Mouse (Mus musculus): Measurements from ENCODE around the gene Mtx1. TPM values are rescaled to one million over a fixed set of nuclear protein-coding genes. Genes with fewer than 3 reads are reported as not detected.

Gene Mtx1
- polyA plus RNA-seq, 1 experiment from 2014 or later, result 232 TPM

- peaks cover 52% of the 10 kb centered on the region for H3K4me1 ChIP-seq (replicated peaks)
- H3K27ac ChIP-seq, result no peak overlapping the region
- H3K4me3 ChIP-seq, result 0 out of 2 replicates have a peak overlapping the region, but pooled peaks have one; percentile 20
- H3K36me3 ChIP-seq, result peaks cover 26% of the 10 kb centered on the region
- DNase-seq (ENCODE audit: low spot score), result peak; percentile 49
- H3K9me3 ChIP-seq, result no peaks in the 10 kb centered on the region
- WGBS, result 22% methylated on average over 7 of the region's 7 CpGs
- peaks cover 41% of the 10 kb centered on the region for H3K27me3 ChIP-seq (ENCODE audit: insufficient read depth, poor library complexity, severe bottlenecking)
These were observed 23.6 kb upstream of the Mtx1 start for GRCm38 (mm10) chr3:89250435-89251040.

DNA sequence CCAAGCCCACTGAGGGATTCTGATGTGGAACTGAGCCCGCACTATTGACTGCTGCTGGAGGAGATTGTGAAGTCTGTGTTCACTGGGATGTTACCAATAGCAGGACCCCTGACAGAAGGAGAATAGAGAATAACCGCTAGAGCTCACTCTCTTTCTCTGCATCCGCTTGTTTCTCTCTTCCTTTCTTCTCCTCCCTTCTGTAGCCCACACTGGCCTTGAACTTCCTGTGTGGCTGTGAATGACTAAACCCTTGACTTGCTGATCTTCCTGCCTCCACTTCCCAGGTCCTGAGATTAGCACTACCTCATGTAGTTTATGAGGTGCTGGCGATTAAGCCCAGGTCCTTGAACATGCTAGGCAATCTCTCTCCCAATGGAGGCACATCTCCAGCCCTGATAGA lies 20.6 kb upstream of the Mtx1 start:
- peaks cover 80% of the 10 kb centered on the region for H3K4me1 ChIP-seq (replicated peaks)
- 90% methylated on average over 4 of the region's 4 CpGs for whole genome bisulfite sequencing
- H3K4me3 ChIP-seq, result peak overlapping the region; percentile 82
- DNase-seq (ENCODE audit: low spot score), result no peak
- peaks cover 52% of the 10 kb centered on the region for H3K27me3 ChIP-seq (ENCODE audit: insufficient read depth, poor library complexity, severe bottlenecking)
- H3K36me3 ChIP-seq, result peaks cover 26% of the 10 kb centered on the region
- peak overlapping the region; percentile 94; the same call in 1 of the 2 replicates for H3K27ac ChIP-seq
- H3K9me3 ChIP-seq, result no peaks in the 10 kb centered on the region

- Histone ChIP-seq H3K9me3 (no peaks in the 10 kb centered on the region), H3K27ac (peak within 1 kb of the TSS; percentile 94), H3K36me3 (peaks cover 35% of the 10 kb centered on the region), H3K27me3 (ENCODE audit: insufficient read depth, poor library complexity, severe bottlenecking) (peaks cover 42% of the 10 kb centered on the region), H3K4me1 (replicated peaks) (peaks cover 78% of the 10 kb centered on the region), H3K4me3 (peak within 1 kb of the TSS; percentile 82)
- 1% methylated on average over 42 of the region's 42 CpGs for WGBS
- DNase-seq (ENCODE audit: low spot score), result peak; percentile 93
These were observed 19.6 kb upstream of the Mtx1 start, which contains the start of gene Trim46 for GRCm38 (mm10) chr3:89246261-89247100. Gene Trim46 (minus strand): TSS chr3:89246309.

DNA sequence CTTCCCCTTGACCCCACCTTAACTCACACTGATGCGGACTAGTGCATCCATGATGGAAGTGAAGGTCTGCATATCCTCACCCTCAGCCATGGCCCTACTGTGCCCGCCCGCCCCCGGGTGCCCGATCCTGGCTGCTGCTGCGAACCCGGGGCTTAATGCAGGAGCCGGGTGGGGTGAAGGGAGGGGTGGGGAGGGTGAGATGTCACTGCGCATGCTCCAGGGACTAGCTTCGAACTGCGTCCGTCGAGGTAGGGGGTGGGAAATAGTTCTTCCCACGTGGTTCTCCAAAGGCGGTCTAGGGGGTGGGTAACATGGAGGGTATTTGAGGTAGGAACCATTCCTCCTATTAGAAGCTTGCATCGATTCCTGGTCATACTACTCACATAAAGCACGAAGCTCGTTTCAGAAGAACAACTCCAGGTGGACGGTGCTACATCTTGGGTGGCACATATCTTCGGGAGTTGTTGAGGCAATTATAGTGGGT lies 18.8 kb upstream of the Mtx1 start, which contains the start of gene Krtcap2:
Gene Krtcap2, plus strand, starts transcription at position 279 of the 484 bp plus-strand sequence.
- H3K4me3 ChIP-seq, result peak within 1 kb of the TSS; percentile 82
- peaks cover 36% of the 10 kb centered on the region for H3K27me3 ChIP-seq (ENCODE audit: insufficient read depth, poor library complexity, severe bottlenecking)
- peak within 1 kb of the TSS; percentile 94 for H3K27ac ChIP-seq
- H3K9me3 ChIP-seq, result no peaks in the 10 kb centered on the region
- DNase-seq (ENCODE audit: low spot score), result peak; percentile 48
- peaks cover 70% of the 10 kb centered on the region for H3K4me1 ChIP-seq (replicated peaks)
- WGBS, result 5% methylated on average over 20 of the region's 20 CpGs
- H3K36me3 ChIP-seq, result peaks cover 41% of the 10 kb centered on the region

- peak; percentile 59 for DNase-seq (ENCODE audit: low spot score)
- H3K36me3 ChIP-seq, result peaks cover 41% of the 10 kb centered on the region
- H3K9me3 ChIP-seq, result no peaks in the 10 kb centered on the region
- peak overlapping the region; percentile 82 for H3K4me3 ChIP-seq
- peaks cover 64% of the 10 kb centered on the region for H3K4me1 ChIP-seq (replicated peaks)
- under 1% methylated on average over 25 of the region's 26 CpGs for WGBS
- H3K27ac ChIP-seq, result peak overlapping the region; percentile 94
- H3K27me3 ChIP-seq (ENCODE audit: insufficient read depth, poor library complexity, severe bottlenecking), result peaks cover 35% of the 10 kb centered on the region
These were observed 18.2 kb upstream of the Mtx1 start for GRCm38 (mm10) chr3:89244982-89245687.

DNA sequence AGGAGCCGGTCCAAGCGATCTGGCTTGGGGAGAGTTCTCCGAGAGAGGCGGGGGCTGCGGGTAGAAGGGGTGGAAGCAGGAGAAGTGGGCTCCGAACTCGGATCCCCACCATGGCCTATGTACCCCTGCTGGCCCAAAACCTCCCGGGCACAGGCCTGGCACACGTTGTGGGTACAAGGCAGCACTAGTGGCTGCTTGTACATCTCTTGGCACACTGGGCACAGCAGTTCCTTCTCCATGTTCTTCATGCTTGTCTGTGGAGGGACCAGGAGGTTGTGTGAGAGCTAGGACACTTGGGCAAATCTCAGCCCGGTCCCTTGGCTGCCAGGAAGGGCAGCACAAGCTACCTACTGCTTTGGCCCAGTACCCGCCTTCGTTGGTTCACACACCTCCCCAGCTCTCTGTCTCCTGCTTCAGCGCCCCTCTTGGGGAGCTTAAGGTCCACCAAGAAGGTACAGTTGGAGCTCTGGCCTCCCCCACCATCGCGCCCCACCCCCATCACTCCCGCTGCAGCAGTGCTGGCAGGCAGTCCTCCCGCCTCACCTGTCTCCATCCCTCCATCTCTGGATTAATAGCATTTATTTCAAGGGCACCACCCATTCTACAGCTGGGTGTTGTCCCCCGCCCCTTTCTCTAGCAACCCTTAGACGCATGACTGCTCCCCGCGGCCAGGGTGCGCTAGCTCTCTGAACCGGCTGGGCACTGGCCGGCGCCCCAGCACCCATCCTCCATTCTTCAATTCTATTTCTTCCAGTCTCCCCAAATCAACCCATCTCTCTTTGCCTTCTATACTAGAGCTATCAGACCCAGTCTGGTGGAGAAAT lies 17.5 kb upstream of the Mtx1 start:
- H3K27me3 ChIP-seq (ENCODE audit: insufficient read depth, poor library complexity, severe bottlenecking), result peaks cover 29% of the 10 kb centered on the region
- peak overlapping the region; percentile 94 for H3K27ac ChIP-seq
- H3K4me3 ChIP-seq, result peak overlapping the region; percentile 82
- no peak for DNase-seq (ENCODE audit: low spot score)
- no peaks in the 10 kb centered on the region for H3K9me3 ChIP-seq
- WGBS, result 13% methylated on average over 25 of the region's 25 CpGs
- peaks cover 61% of the 10 kb centered on the region for H3K4me1 ChIP-seq (replicated peaks)
- H3K36me3 ChIP-seq, result peaks cover 34% of the 10 kb centered on the region

DNA sequence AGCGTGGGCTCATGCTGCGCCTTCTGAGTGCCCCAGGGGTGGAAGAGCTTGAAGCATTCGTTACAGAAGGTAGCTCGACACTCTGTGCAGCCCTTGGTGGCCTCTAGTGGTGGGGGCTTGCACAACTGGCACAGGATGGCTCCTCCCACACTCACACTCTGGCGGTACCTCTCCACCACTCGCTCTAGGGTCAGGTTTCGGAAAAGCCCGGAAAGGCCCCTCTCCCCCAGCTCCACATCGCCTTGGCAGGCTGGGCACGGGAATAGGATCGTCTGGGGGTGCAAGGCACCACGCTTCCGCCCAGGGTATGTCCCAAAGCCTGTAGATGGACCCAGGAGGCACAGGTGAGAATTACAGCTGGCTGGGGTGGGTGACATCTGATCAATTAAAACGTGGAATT lies 16.7 kb upstream of the Mtx1 start:
- 11% methylated on average over 14 of the region's 14 CpGs for WGBS
- 0 out of 2 replicates have a peak overlapping the region, but pooled peaks have one; percentile 94 for H3K27ac ChIP-seq
- peak; percentile 65 for DNase-seq (ENCODE audit: low spot score)

GRCm38 (mm10) chr3:89242331-89242895 lies 15.5 kb upstream of the Mtx1 start:
- Histone ChIP-seq H3K4me3 (no peak overlapping the region), H3K36me3 (peaks cover 34% of the 10 kb centered on the region), H3K27me3 (ENCODE audit: insufficient read depth, poor library complexity, severe bottlenecking) (peaks cover 29% of the 10 kb centered on the region), H3K9me3 (no peaks in the 10 kb centered on the region), H3K4me1 (replicated peaks) (peaks cover 58% of the 10 kb centered on the region), H3K27ac (no peak overlapping the region)
- WGBS, result 72% methylated on average over 9 of the region's 9 CpGs
- peak; percentile 65 for DNase-seq (ENCODE audit: low spot score)

More for the DNA sequence above, 16.7 kb upstream of the Mtx1 start:
- Histone ChIP-seq H3K9me3 (no peaks in the 10 kb centered on the region), H3K27me3 (ENCODE audit: insufficient read depth, poor library complexity, severe bottlenecking) (peaks cover 29% of the 10 kb centered on the region), H3K4me3 (peak overlapping the region; percentile 82), H3K4me1 (replicated peaks) (peaks cover 61% of the 10 kb centered on the region), H3K36me3 (peaks cover 34% of the 10 kb centered on the region)

GRCm38 (mm10) chr3:89238494-89238893 lies 11.6 kb upstream of the Mtx1 start:
- no peak for DNase-seq (ENCODE audit: low spot score)
- Histone ChIP-seq H3K36me3 (peaks cover 68% of the 10 kb centered on the region), H3K9me3 (no peaks in the 10 kb centered on the region), H3K27me3 (ENCODE audit: insufficient read depth, poor library complexity, severe bottlenecking) (peaks cover 10% of the 10 kb centered on the region), H3K27ac (no peak overlapping the region), H3K4me1 (replicated peaks) (peaks cover 19% of the 10 kb centered on the region), H3K4me3 (no peak overlapping the region)
- WGBS, result 71% methylated on average over 12 of the region's 12 CpGs

GRCm38 (mm10) chr3:89237682-89238081 lies 10.8 kb upstream of the Mtx1 start:
- Histone ChIP-seq H3K9me3 (no peaks in the 10 kb centered on the region), H3K4me1 (replicated peaks) (peaks cover 17% of the 10 kb centered on the region), H3K27ac (no peak overlapping the region), H3K27me3 (ENCODE audit: insufficient read depth, poor library complexity, severe bottlenecking) (peaks cover 6% of the 10 kb centered on the region; the same call in 1 of the 2 replicates), H3K4me3 (no peak overlapping the region), H3K36me3 (peaks cover 74% of the 10 kb centered on the region)
- DNase-seq (ENCODE audit: low spot score), result no peak
- 93% methylated on average over 21 of the region's 21 CpGs for WGBS

- no peak overlapping the region for H3K27ac ChIP-seq
- 90% methylated on average over 10 of the region's 10 CpGs for WGBS
- no peak for DNase-seq (ENCODE audit: low spot score)
These were observed 9.6 kb upstream of the Mtx1 start for GRCm38 (mm10) chr3:89236516-89236915.

More at GRCm38 (mm10) chr3:89236516-89236915, 9.6 kb upstream of the Mtx1 start:
- Histone ChIP-seq H3K9me3 (no peaks in the 10 kb centered on the region), H3K4me1 (replicated peaks) (peaks cover 20% of the 10 kb centered on the region), H3K27me3 (ENCODE audit: insufficient read depth, poor library complexity, severe bottlenecking) (peaks cover 12% of the 10 kb centered on the region), H3K4me3 (no peak overlapping the region), H3K36me3 (peaks cover 66% of the 10 kb centered on the region)

Measured in hindbrain, embryonic 10.5 days (tissue).